Mouse (Mus musculus) testis, adult 2 months (tissue): ENCODE measurements around the gene Filip1. TPM values are rescaled to one million over a fixed set of nuclear protein-coding genes. Genes with fewer than 3 reads are reported as not detected.

Experiments used
- H3K27ac ChIP-seq: fragments of 200-500 bp; 2 replicates; pipeline ENCODE4 v1.5.1; 2012; ENCODE audit warnings: low read depth, low read length; ENCODE audit not compliant: control insufficient read depth, insufficient read depth
- H3K27me3 ChIP-seq: fragments of 200-500 bp; 2 replicates; pipeline ENCODE4 v1.6.1; 2012; ENCODE audit warnings: mild to moderate bottlenecking, low read length, moderate library complexity; ENCODE audit not compliant: control insufficient read depth, insufficient read depth
- H3K36me3 ChIP-seq: fragments of 200-500 bp; 2 replicates; pipeline ENCODE4 v1.6.1; 2012; ENCODE audit warnings: mild to moderate bottlenecking, low read length; ENCODE audit not compliant: control insufficient read depth, insufficient read depth
- H3K4me1 ChIP-seq: fragments of 200-500 bp; 2 replicates; pipeline ENCODE4 v1.6.1; 2012; ENCODE audit warnings: low read length; ENCODE audit not compliant: control insufficient read depth, insufficient read depth
- H3K4me3 ChIP-seq: fragments of 200-500 bp; 2 replicates; pipeline ENCODE4 v1.5.1; 2012; ENCODE audit warnings: low read depth, mild to moderate bottlenecking, low read length, moderate library complexity, mixed read lengths; ENCODE audit not compliant: control insufficient read depth
- CTCF ChIP-seq: fragments of 200-500 bp; IDR thresholded peaks from 2 replicates; pipeline ENCODE4 v1.5.1; 2012; ENCODE audit warnings: low read depth, mild to moderate bottlenecking, inconsistent platforms, low read length, moderate library complexity; ENCODE audit not compliant: control insufficient read depth, insufficient read depth, insufficient replicate concordance
- POLR2A ChIP-seq: fragments of 200-500 bp; IDR thresholded peaks from 2 replicates; pipeline ENCODE4 v1.6.1; 2012; ENCODE audit warnings: low read depth, mild to moderate bottlenecking, inconsistent platforms, low read length, moderate library complexity; ENCODE audit not compliant: control insufficient read depth
- polyA plus RNA-seq: library from polyadenylated mRNA; depleted of rRNA; stranded (reverse); fragments of >200 nt; gene quantifications from 2 replicates; pipeline ENCODE4 v1.2.3, GENCODE M21; 2012

Gene Filip1
- polyA plus RNA-seq, 1 experiment, result 6.8 TPM

GRCm38 (mm10) chr9:79809411-79809810 is 203.2 kb downstream of the Filip1 start:
- no peaks in the 10 kb centered on the region for H3K36me3 ChIP-seq
- H3K4me1 ChIP-seq, result peaks cover 5% of the 10 kb centered on the region
- no peak overlapping the region for H3K4me3 ChIP-seq
- TF ChIP-seq CTCF, result no peak
- TF ChIP-seq POLR2A, result no peak
- H3K27ac ChIP-seq, result no peak overlapping the region
- H3K27me3 ChIP-seq, result no peaks in the 10 kb centered on the region

GRCm38 (mm10) chr9:79807178-79807577 is 205.5 kb downstream of the Filip1 start:
- Histone ChIP-seq H3K36me3 (no peaks in the 10 kb centered on the region), H3K4me3 (no peak overlapping the region), H3K4me1 (peaks cover 5% of the 10 kb centered on the region), H3K27me3 (no peaks in the 10 kb centered on the region), H3K27ac (no peak overlapping the region)
- no peak for TF ChIP-seq CTCF
- no peak for TF ChIP-seq POLR2A

GRCm38 (mm10) chr9:79806317-79807075 is 206.2 kb downstream of the Filip1 start:
- no peaks in the 10 kb centered on the region for H3K36me3 ChIP-seq
- H3K4me1 ChIP-seq, result peaks cover 5% of the 10 kb centered on the region
- no peak overlapping the region for H3K4me3 ChIP-seq
- TF ChIP-seq POLR2A (no peak), CTCF (no peak)
- no peak overlapping the region for H3K27ac ChIP-seq
- no peaks in the 10 kb centered on the region for H3K27me3 ChIP-seq

GRCm38 (mm10) chr9:79805426-79805825 is 207.2 kb downstream of the Filip1 start:
- H3K36me3 ChIP-seq, result no peaks in the 10 kb centered on the region
- TF ChIP-seq POLR2A, result no peak
- no peak for TF ChIP-seq CTCF
- H3K27me3 ChIP-seq, result no peaks in the 10 kb centered on the region
- H3K27ac ChIP-seq, result no peak overlapping the region
- no peak overlapping the region for H3K4me3 ChIP-seq
- peaks cover 5% of the 10 kb centered on the region for H3K4me1 ChIP-seq

GRCm38 (mm10) chr9:79796461-79797135 is 216.1 kb downstream of the Filip1 start:
- TF ChIP-seq POLR2A (no peak), CTCF (no peak)
- Histone ChIP-seq H3K27me3 (no peaks in the 10 kb centered on the region), H3K27ac (no peak overlapping the region), H3K36me3 (no peaks in the 10 kb centered on the region), H3K4me3 (no peak overlapping the region; the same call in 1 of the 2 replicates), H3K4me1 (no peaks in the 10 kb centered on the region)

GRCm38 (mm10) chr9:79795076-79795475 is 217.6 kb downstream of the Filip1 start:
- no peak overlapping the region for H3K4me3 ChIP-seq
- H3K27me3 ChIP-seq, result no peaks in the 10 kb centered on the region
- TF ChIP-seq POLR2A (no peak), CTCF (no peak)
- H3K27ac ChIP-seq, result no peak overlapping the region
- no peaks in the 10 kb centered on the region for H3K4me1 ChIP-seq
- H3K36me3 ChIP-seq, result no peaks in the 10 kb centered on the region
